11 mouse cellular contexts compared by ENCODE assay signal in the genomic region with DNA sequence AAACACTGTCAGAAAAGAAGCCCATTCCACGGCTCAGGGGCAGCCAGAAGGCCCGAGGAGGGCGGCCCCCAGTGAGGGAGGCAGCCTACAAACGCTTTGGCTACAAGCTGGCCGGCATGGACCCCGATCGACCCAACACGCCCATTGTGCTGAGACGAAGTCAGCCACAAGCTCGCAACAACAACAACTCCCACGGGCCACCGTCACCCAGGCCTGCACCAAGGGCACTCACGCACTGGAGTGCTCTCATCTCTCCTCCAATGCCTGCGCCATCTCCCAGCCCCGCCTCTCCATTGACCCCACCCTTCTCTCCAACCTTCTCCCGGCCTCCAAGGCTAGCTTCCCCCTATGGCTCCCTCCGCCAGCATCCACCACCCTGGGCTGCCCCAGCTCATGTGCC. TPM values are rescaled to one million over a fixed set of nuclear protein-coding genes. Genes with fewer than 3 reads are reported as not detected.
DNase-seq lines count a peak whose midpoint lies in the region; ATAC-seq and TF ChIP-seq lines count a peak whose summit lies in the region.
"Had no signal": no experiment of that assay in that cellular context is flagged by ENCODE, and none has a peak within 500 bp of the region (broad histone marks: within the 10 kb centered on the region; RNA-seq: fewer than 3 reads in every experiment).

No protein-coding gene starts in this region.

- intact Hi-C loops in heart, postnatal 14 days (cut with DNase I), result no loop called here
- intact Hi-C loops in left cerebral cortex, postnatal 36 days (cut with DNase I), result no loop called here

- no peak overlapping the region for H3K27ac ChIP-seq in heart, embryonic 11.5 days (ENCODE audit: low read depth, low read length)
- no peak overlapping the region for H3K27ac ChIP-seq in testis, adult 2 months (ENCODE audit: control insufficient read depth, insufficient read depth, low read depth, low read length)
- no peak overlapping the region for H3K27ac ChIP-seq in liver, embryonic 16.5 days (ENCODE audit: low read length)
- no peak overlapping the region for H3K27ac ChIP-seq in layer of hippocampus, adult 2 months
- H3K27ac ChIP-seq: neural tube, embryonic 13.5 days had no signal

- WGBS in heart, embryonic 11.5 days (ENCODE audit: insufficient replicate concordance), result 13% methylated on average over 17 of the region's 17 CpGs
- WGBS in liver, embryonic 16.5 days (ENCODE audit: insufficient replicate concordance), result 27% methylated on average over 17 of the region's 17 CpGs

- ATAC-seq in heart, embryonic 11.5 days (replicated peaks; ENCODE audit: insufficient number of reproducible peaks, low FRiP score, low TSS enrichment), result no peak
- ATAC-seq in liver, embryonic 16.5 days (ENCODE audit: low read depth), result peak; percentile 24

- no peak for DNase-seq in heart, postnatal 14 days
- no peak for DNase-seq in testis, postnatal 14 days (ENCODE audit: low spot score)
- DNase-seq in left cerebral cortex, postnatal 36 days (ENCODE audit: low spot score in 2 of 2), result no peak
- no peak for DNase-seq in layer of hippocampus, adult 2 months (ENCODE audit: low spot score in 2 of 2)
- no peak for DNase-seq in gastrocnemius, adult 18-20 months (ENCODE audit: low spot score)
- DNase-seq: layer of hippocampus, postnatal 36 days had no signal

- no peaks in the 10 kb centered on the region for H3K9me3 ChIP-seq in heart, embryonic 11.5 days (replicated peaks; ENCODE audit: control insufficient read depth, low read length)
- H3K9me3 ChIP-seq in liver, embryonic 16.5 days (replicated peaks; ENCODE audit: control insufficient read depth, low read length), result no peaks in the 10 kb centered on the region
- H3K9me3 ChIP-seq: neural tube, embryonic 13.5 days had no signal

- H3K4me2 ChIP-seq in heart, embryonic 11.5 days, result peak overlapping the region; percentile 58
- peak overlapping the region; percentile 12; the same call in 1 of the 2 replicates for H3K4me2 ChIP-seq in liver, embryonic 16.5 days (ENCODE audit: low read depth, low read length)
- H3K4me2 ChIP-seq: neural tube, embryonic 13.5 days had no signal

- peaks cover 6% of the 10 kb centered on the region; the same call in 1 of the 2 replicates for H3K27me3 ChIP-seq in heart, embryonic 11.5 days (ENCODE audit: control insufficient read depth, insufficient read depth, low read length)
- no peaks in the 10 kb centered on the region for H3K27me3 ChIP-seq in testis, adult 2 months (ENCODE audit: control insufficient read depth, insufficient read depth, low read length)
- H3K27me3 ChIP-seq in liver, embryonic 16.5 days (ENCODE audit: control insufficient read depth, insufficient read depth, low read depth, low read length), result no peaks in the 10 kb centered on the region
- H3K27me3 ChIP-seq: neural tube, embryonic 13.5 days had no signal

- TF ChIP-seq POLR2A in testis, adult 2 months (IDR thresholded peaks at IDR 0.05; ENCODE audit: control insufficient read depth, low read depth, low read length), result no peak

- peak overlapping the region; percentile 12; the same call in 1 of the 2 replicates for H3K4me3 ChIP-seq in heart, embryonic 11.5 days (ENCODE audit: low read depth, low read length)
- H3K4me3 ChIP-seq in testis, adult 2 months (ENCODE audit: control insufficient read depth, low read depth, low read length), result peak overlapping the region; percentile 56
- no peak overlapping the region for H3K4me3 ChIP-seq in liver, embryonic 16.5 days (ENCODE audit: low read depth, low read length)
- H3K4me3 ChIP-seq in layer of hippocampus, adult 2 months, result no peak overlapping the region
- H3K4me3 ChIP-seq: neural tube, embryonic 13.5 days had no signal

- no peaks in the 10 kb centered on the region for H3K4me1 ChIP-seq in heart, embryonic 11.5 days (ENCODE audit: control insufficient read depth, insufficient read depth, low read length)
- H3K4me1 ChIP-seq in testis, adult 2 months (ENCODE audit: control insufficient read depth, insufficient read depth, low read length), result peaks cover 6% of the 10 kb centered on the region; the same call in 1 of the 2 replicates
- peaks cover 10% of the 10 kb centered on the region for H3K4me1 ChIP-seq in liver, embryonic 16.5 days (ENCODE audit: control insufficient read depth, low read depth, low read length)
- H3K4me1 ChIP-seq: neural tube, embryonic 13.5 days had no signal

- H3K36me3 ChIP-seq in heart, embryonic 11.5 days (ENCODE audit: control insufficient read depth, insufficient read depth, low read length), result no peaks in the 10 kb centered on the region
- no peaks in the 10 kb centered on the region for H3K36me3 ChIP-seq in testis, adult 2 months (ENCODE audit: control insufficient read depth, insufficient read depth, low read length)
- H3K36me3 ChIP-seq in liver, embryonic 16.5 days (ENCODE audit: control insufficient read depth, insufficient read depth), result no peaks in the 10 kb centered on the region
- H3K36me3 ChIP-seq: neural tube, embryonic 13.5 days had no signal

- H3K9ac ChIP-seq in heart, embryonic 11.5 days (ENCODE audit: low read depth, low read length), result 0 out of 2 replicates have a peak overlapping the region, but pooled peaks have one; percentile 49
- H3K9ac ChIP-seq in liver, embryonic 16.5 days (ENCODE audit: low read depth, low read length), result no peak overlapping the region
- H3K9ac ChIP-seq: neural tube, embryonic 13.5 days had no signal

- no peak for TF ChIP-seq CTCF in testis, adult 2 months (IDR thresholded peaks at IDR 0.05; ENCODE audit: control insufficient read depth, insufficient read depth, insufficient replicate concordance, low read depth, low read length)
- TF ChIP-seq CTCF in layer of hippocampus, adult 2 months (conservative IDR thresholded peaks at IDR 0.05), result no peak

RNA-seq across cellular contexts. Expression of gene Myo15, which starts 9.0 kb away (rescaled TPM):
- polyA plus RNA-seq in heart, embryonic 11.5 days (2014; fragmentation: Nextera tagmentation; extraction: Ambion mirVana), result 0.11 and 0.23 TPM in 2 replicates
- total RNA-seq in heart, postnatal 14 days (2021), result under 1 TPM; 0.12 to 0.14 TPM
- 8.2 and 11.7 TPM in 2 replicates for polyA plus RNA-seq in testis, adult 2 months (2012; rRNA removed)
- 0.11 TPM in 2 replicates for polyA plus RNA-seq in liver, embryonic 16.5 days (2015; fragmentation: Nextera tagmentation; extraction: Ambion mirVana)
- total RNA-seq in left cerebral cortex, postnatal 36 days (2021), result under 1 TPM; 0.11 to 0.12 TPM
- total RNA-seq in layer of hippocampus, adult 2 months (2021), result under 1 TPM; 0.10 TPM
- total RNA-seq in gastrocnemius, adult 18-20 months (2021), result under 1 TPM in 1 of 2 experiments, not detected in 1; 0.05 TPM
- polyA plus RNA-seq: C2C12 had no signal

RNA-seq across cellular contexts. Expression of gene Drg2, which starts 23.7 kb away (rescaled TPM):
- 78.5 and 85.9 TPM in 2 replicates for polyA plus RNA-seq in heart, embryonic 11.5 days (2014; fragmentation: Nextera tagmentation; extraction: Ambion mirVana)
- total RNA-seq in heart, postnatal 14 days (2021), result 10 to 100 TPM; 31.1 to 34.1 TPM
- 34.5 and 36.3 TPM in 2 replicates for polyA plus RNA-seq in testis, adult 2 months (2012; rRNA removed)
- polyA plus RNA-seq in liver, embryonic 16.5 days (2015; fragmentation: Nextera tagmentation; extraction: Ambion mirVana), result 36.7 and 36.8 TPM in 2 replicates
- 10 to 100 TPM; 74.9 to 77.6 TPM for total RNA-seq in left cerebral cortex, postnatal 36 days (2021)
- total RNA-seq in layer of hippocampus, adult 2 months (2021), result 10 to 100 TPM; 77.1 to 79.4 TPM
- total RNA-seq in gastrocnemius, adult 18-20 months (2021), result 10 to 100 TPM; 23.0 to 25.1 TPM

RNA-seq across cellular contexts. Expression of gene Alkbh5, which starts 58.1 kb away (rescaled TPM):
- polyA plus RNA-seq in heart, embryonic 11.5 days (2014; fragmentation: Nextera tagmentation; extraction: Ambion mirVana), result 31.6 and 35.0 TPM in 2 replicates
- 10 to 100 TPM; 72.5 to 74.1 TPM for total RNA-seq in heart, postnatal 14 days (2021)
- polyA plus RNA-seq in testis, adult 2 months (2012; rRNA removed), result 13.4 and 13.8 TPM in 2 replicates
- 15.3 and 15.4 TPM in 2 replicates for polyA plus RNA-seq in liver, embryonic 16.5 days (2015; fragmentation: Nextera tagmentation; extraction: Ambion mirVana)
- total RNA-seq in left cerebral cortex, postnatal 36 days (2021), result 10 to 100 TPM; 54.6 to 55.8 TPM
- 10 to 100 TPM; 52.0 to 56.6 TPM for total RNA-seq in layer of hippocampus, adult 2 months (2021)
- 100 to 1,000 TPM; 125 to 130 TPM for total RNA-seq in gastrocnemius, adult 18-20 months (2021)

RNA-seq across cellular contexts. Expression of gene Atpaf2, which starts 59.9 kb away (rescaled TPM):
- polyA plus RNA-seq in heart, embryonic 11.5 days (2014; fragmentation: Nextera tagmentation; extraction: Ambion mirVana), result 52.2 and 52.9 TPM in 2 replicates
- 10 to 100 TPM; 41.4 to 47.0 TPM for total RNA-seq in heart, postnatal 14 days (2021)
- polyA plus RNA-seq in testis, adult 2 months (2012; rRNA removed), result 83.6 and 87.7 TPM in 2 replicates
- 27.9 and 31.2 TPM in 2 replicates for polyA plus RNA-seq in liver, embryonic 16.5 days (2015; fragmentation: Nextera tagmentation; extraction: Ambion mirVana)
- total RNA-seq in left cerebral cortex, postnatal 36 days (2021), result 10 to 100 TPM; 29.9 to 31.5 TPM
- 10 to 100 TPM; 27.3 to 32.7 TPM for total RNA-seq in layer of hippocampus, adult 2 months (2021)
- total RNA-seq in gastrocnemius, adult 18-20 months (2021), result 10 to 100 TPM; 27.5 to 28.0 TPM

Comparison
In these comparisons a context has a peak if more than half of its experiments do, and no peak if none do; other contexts are left out.
1. H3K4me3 ChIP-seq: peak in heart, embryonic 11.5 days (single experiment) and testis, adult 2 months (single experiment); none in liver, embryonic 16.5 days (single experiment) and layer of hippocampus, adult 2 months (single experiment).